Mouse (Mus musculus) embryonic stem cell, embryonic (primary cell): Measurements from ENCODE around the gene Slco1b2.
"Not testable (repeated sequence)": the region's sequence is repeated elsewhere in the genome, so short reads cannot be mapped to it uniquely, and the experiment has no call there.

Experiments used
- CTCF ChIA-PET, 4 experiments: fragments of 300-600 bp in 2 of 4; fragments of 350-600 bp in 2 of 4; sonication (Branson Sonifier 250); formaldehyde crosslinking; loops; one replicate each; lab custom pipeline; 2022; ENCODE audit warnings: inconsistent platforms in 2 of 4; lab: Charles Lee
- POLR2A ChIA-PET, 4 experiments: fragments of 300-600 bp in 2 of 4; fragments of 350-600 bp in 2 of 4; sonication (Branson Sonifier 250); formaldehyde crosslinking; loops; one replicate each; lab custom pipeline; 2022; ENCODE audit warnings: antibody characterized with exemption in 4 of 4, inconsistent platforms in 1 of 4; lab: Charles Lee

Gene Slco1b2

GRCm38 (mm10) chr6:141629291-141629690 lies at the start of gene Slco1b2:
Gene Slco1b2, plus strand, starts transcription at chr6:141629518.
- ChIA-PET CTCF (no interaction called here), POLR2A (no interaction called here)

- POLR2A ChIA-PET = no interaction called here
- CTCF ChIA-PET = no interaction called here
These were observed 44.4 kb upstream of the Slco1b2 start for GRCm38 (mm10) chr6:141584791-141585403.

- ChIA-PET POLR2A (no interaction called here), CTCF (no interaction called here)
These were observed 39.3 kb upstream of the Slco1b2 start for GRCm38 (mm10) chr6:141590002-141590401.

- POLR2A ChIA-PET, CTCF ChIA-PET: not testable (repeated sequence)
These were observed 38.6 kb upstream of the Slco1b2 start for GRCm38 (mm10) chr6:141590598-141591200.

- ChIA-PET POLR2A (interaction anchor here in 1 of 4 experiments (0.6 kb wide), 1 partner anchor 225 kb away, joined by 4 read pairs; no protein-coding TSS in a partner anchor), CTCF (no interaction called here)
These were observed 33.2 kb upstream of the Slco1b2 start for GRCm38 (mm10) chr6:141596081-141596480.

- ChIA-PET POLR2A (no interaction called here), CTCF (no interaction called here)
These were observed 32.3 kb upstream of the Slco1b2 start for GRCm38 (mm10) chr6:141597037-141597436.

GRCm38 (mm10) chr6:141600940-141601339 lies 28.4 kb upstream of the Slco1b2 start:
- ChIA-PET POLR2A (interaction anchor here in 1 of 4 experiments (0.6 to 0.8 kb wide), 2 partner anchors 238 to 1436 kb away, joined by 3 to 5 read pairs; no protein-coding TSS in a partner anchor), CTCF (interaction anchor here in 1 of 4 experiments (0.6 kb wide), 1 partner anchor 780 kb away, joined by 5 read pairs; no protein-coding TSS in a partner anchor)

- ChIA-PET CTCF (no interaction called here), POLR2A (no interaction called here)
These were observed 18.5 kb upstream of the Slco1b2 start for GRCm38 (mm10) chr6:141610702-141611260.

GRCm38 (mm10) chr6:141614017-141614416 lies 15.3 kb upstream of the Slco1b2 start:
- ChIA-PET POLR2A (no interaction called here), CTCF (no interaction called here)

- CTCF ChIA-PET = no interaction called here
- POLR2A ChIA-PET = no interaction called here
These were observed 14.0 kb upstream of the Slco1b2 start for GRCm38 (mm10) chr6:141615348-141615747.

- ChIA-PET CTCF (no interaction called here), POLR2A (no interaction called here)
These were observed 3.6 kb downstream of the Slco1b2 start for GRCm38 (mm10) chr6:141632935-141633334.

- CTCF ChIA-PET = no interaction called here
- POLR2A ChIA-PET = no interaction called here
These were observed 5.9 kb downstream of the Slco1b2 start for GRCm38 (mm10) chr6:141635250-141635649.

GRCm38 (mm10) chr6:141640639-141641038 lies 11.3 kb downstream of the Slco1b2 start:
- ChIA-PET CTCF (no interaction called here), POLR2A (no interaction called here)

GRCm38 (mm10) chr6:141687008-141687407 lies 57.7 kb downstream of the Slco1b2 start:
- ChIA-PET POLR2A (no interaction called here), CTCF (no interaction called here)

- CTCF ChIA-PET = no interaction called here
- POLR2A ChIA-PET = no interaction called here
These were observed 61.9 kb downstream of the Slco1b2 start for GRCm38 (mm10) chr6:141691246-141691645.
